ENCODE assay signal across 46 mouse cellular contexts in the genomic region with DNA sequence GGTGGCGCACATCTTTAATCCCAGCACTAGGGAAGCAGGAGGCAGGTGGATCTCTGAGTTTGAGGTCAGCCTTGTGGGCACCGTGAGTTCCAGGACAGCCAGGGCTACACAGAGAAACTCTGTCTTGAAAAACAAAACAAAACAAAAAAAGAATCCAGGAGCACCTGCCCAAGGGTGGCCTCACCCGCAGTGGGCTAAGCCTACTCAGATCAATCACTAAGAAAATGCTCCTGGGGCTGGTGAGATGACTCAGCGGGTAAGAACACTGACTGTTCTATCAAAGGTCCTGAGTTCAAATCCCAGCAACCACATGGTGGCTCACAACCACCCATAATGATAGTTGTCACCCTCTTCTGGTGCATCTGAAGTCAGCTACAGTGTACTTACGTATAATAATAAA. TPM values are rescaled to one million over a fixed set of nuclear protein-coding genes. Genes with fewer than 3 reads are reported as not detected.
"Had no signal": no experiment of that assay in that cellular context is flagged by ENCODE, and none has a peak within 500 bp of the region (broad histone marks: within the 10 kb centered on the region; RNA-seq: fewer than 3 reads in every experiment).

No protein-coding gene starts in this region.

- DNase-seq: left cerebral cortex, postnatal 4 days; liver; liver, embryonic 13.5 days; liver, postnatal 0 days; lung, adult 18-20 months; lung, adult 2 months; lung, embryonic 14.5 days; lung, postnatal 10 days; lung, postnatal 14 days; lung, postnatal 36 days; lung, postnatal 4 days; midbrain, embryonic 14.5 days had no signal

- H3K36me3 ChIP-seq: limb, embryonic 10.5 days; limb, embryonic 12.5 days; limb, embryonic 13.5 days; limb, embryonic 15.5 days; liver, embryonic 12.5 days; liver, embryonic 13.5 days; liver, embryonic 15.5 days; lung, embryonic 15.5 days; midbrain, embryonic 10.5 days; midbrain, embryonic 12.5 days; midbrain, embryonic 13.5 days; midbrain, embryonic 15.5 days; neural tube, embryonic 12.5 days had no signal

- H3K9me3 ChIP-seq: limb, embryonic 10.5 days; limb, embryonic 12.5 days; limb, embryonic 13.5 days; limb, embryonic 15.5 days; liver, embryonic 12.5 days; liver, embryonic 13.5 days; liver, embryonic 15.5 days; lung, embryonic 15.5 days; megakaryocyte, embryonic 14.5 days; midbrain, embryonic 10.5 days; midbrain, embryonic 12.5 days; midbrain, embryonic 13.5 days; midbrain, embryonic 15.5 days; neural tube, embryonic 12.5 days had no signal

- H3K4me1 ChIP-seq: limb, embryonic 12.5 days; limb, embryonic 13.5 days had no signal

- H3K27ac ChIP-seq: limb, embryonic 10.5 days; limb, embryonic 12.5 days; limb, embryonic 13.5 days; limb, embryonic 15.5 days; liver, embryonic 12.5 days; liver, embryonic 13.5 days; liver, embryonic 14.5 days; liver, embryonic 15.5 days; lung, embryonic 15.5 days; macrophage; midbrain, embryonic 10.5 days; midbrain, embryonic 12.5 days; midbrain, embryonic 13.5 days; midbrain, embryonic 15.5 days; neural tube, embryonic 12.5 days had no signal

- H3K9ac ChIP-seq: limb, embryonic 12.5 days; limb, embryonic 13.5 days; limb, embryonic 15.5 days; liver, embryonic 12.5 days; liver, embryonic 13.5 days; liver, embryonic 14.5 days; liver, embryonic 15.5 days; liver, postnatal 0 days; lung, embryonic 14.5 days; lung, embryonic 15.5 days; midbrain, embryonic 12.5 days; midbrain, embryonic 13.5 days; midbrain, embryonic 15.5 days; neural tube, embryonic 12.5 days had no signal

- H3K4me3 ChIP-seq: limb, embryonic 10.5 days; limb, embryonic 12.5 days; limb, embryonic 13.5 days; limb, embryonic 15.5 days; liver, embryonic 12.5 days; liver, embryonic 13.5 days; liver, embryonic 15.5 days; lung, embryonic 15.5 days; megakaryocyte, embryonic 14.5 days; midbrain, embryonic 10.5 days; midbrain, embryonic 12.5 days; midbrain, embryonic 13.5 days; midbrain, embryonic 15.5 days; myocyte; neural tube, embryonic 12.5 days had no signal

RNA-seq across cellular contexts. Expression of a gene that starts 45.3 kb away (rescaled TPM):
- total RNA-seq: left cerebral cortex, postnatal 10 days; left cerebral cortex, postnatal 14 days; left cerebral cortex, postnatal 25 days; left cerebral cortex, postnatal 36 days; left cerebral cortex, postnatal 4 days; liver, adult 2 months; megakaryocyte progenitor cell, adult 5-6 weeks; megakaryocyte, adult 5-6 weeks; megakaryocyte-erythroid progenitor cell, adult 5-6 weeks; midbrain, postnatal 0 days; monocyte, adult 5-6 weeks had no signal
- polyA plus RNA-seq: limb, embryonic 10.5 days; limb, embryonic 11.5 days; limb, embryonic 12.5 days; limb, embryonic 13.5 days; limb, embryonic 15.5 days; liver, adult 2 months; liver, embryonic 11.5 days; liver, embryonic 12.5 days; liver, embryonic 13.5 days; liver, embryonic 14.5 days; liver, embryonic 15.5 days; liver, embryonic 16.5 days; liver, postnatal 0 days; lung, adult 2 months; lung, embryonic 14.5 days; lung, embryonic 16.5 days; lung, postnatal 0 days; macrophage; midbrain, embryonic 10.5 days; midbrain, embryonic 11.5 days; midbrain, embryonic 12.5 days; midbrain, embryonic 13.5 days; midbrain, embryonic 14.5 days; midbrain, embryonic 15.5 days; midbrain, embryonic 16.5 days; midbrain, postnatal 0 days; myocyte; neural tube, embryonic 11.5 days; neural tube, embryonic 12.5 days had no signal

RNA-seq across cellular contexts. Expression of a gene that starts 53.6 kb away (rescaled TPM):
- total RNA-seq: megakaryocyte progenitor cell, adult 5-6 weeks; megakaryocyte, adult 5-6 weeks; megakaryocyte-erythroid progenitor cell, adult 5-6 weeks; monocyte, adult 5-6 weeks had no signal
- polyA plus RNA-seq: limb, embryonic 10.5 days; liver, adult 2 months; liver, postnatal 0 days; macrophage; midbrain, embryonic 11.5 days; midbrain, embryonic 12.5 days had no signal
